Mouse (Mus musculus): Measurements from ENCODE around the gene Pygo1.

Gene Pygo1

GRCm38 (mm10) chr9:72925021-72925934 is at the start of gene Pygo1:
Gene Pygo1 (plus strand): TSS chr9:72925645.
- DNase-seq = peak; percentile 33

- DNase-seq = no peak
These were observed 49.6 kb upstream of the Pygo1 start for GRCm38 (mm10) chr9:72875878-72876277.

GRCm38 (mm10) chr9:72877905-72878304 is 47.5 kb upstream of the Pygo1 start:
- no peak for DNase-seq

GRCm38 (mm10) chr9:72878656-72879055 is 46.8 kb upstream of the Pygo1 start:
- no peak for DNase-seq

GRCm38 (mm10) chr9:72879601-72880000 is 45.8 kb upstream of the Pygo1 start:
- no peak for DNase-seq

GRCm38 (mm10) chr9:72880225-72880960 is 45.1 kb upstream of the Pygo1 start:
- DNase-seq = peak in 1 of 2 experiments; percentile 17

GRCm38 (mm10) chr9:72881026-72881768 is 44.2 kb upstream of the Pygo1 start:
- peak; percentile 30 to 56 for DNase-seq

- DNase-seq = peak; percentile 11 to 35
These were observed 41.5 kb upstream of the Pygo1 start for GRCm38 (mm10) chr9:72883940-72884339.

- no peak for DNase-seq
These were observed 35.7 kb upstream of the Pygo1 start for GRCm38 (mm10) chr9:72889777-72890176.

- no peak for DNase-seq
These were observed 34.9 kb upstream of the Pygo1 start for GRCm38 (mm10) chr9:72890499-72891085.

GRCm38 (mm10) chr9:72892761-72893160 is 32.7 kb upstream of the Pygo1 start:
- DNase-seq = no peak

GRCm38 (mm10) chr9:72894796-72895352 is 30.6 kb upstream of the Pygo1 start:
- no peak for DNase-seq

- DNase-seq = peak in 1 of 2 experiments; percentile 9
These were observed 23.4 kb upstream of the Pygo1 start for GRCm38 (mm10) chr9:72902057-72902456.

GRCm38 (mm10) chr9:72902611-72903010 is 22.8 kb upstream of the Pygo1 start:
- no peak for DNase-seq

GRCm38 (mm10) chr9:72906693-72907103 is 18.7 kb upstream of the Pygo1 start:
- DNase-seq = no peak

- DNase-seq = no peak
These were observed 14.1 kb upstream of the Pygo1 start for GRCm38 (mm10) chr9:72911381-72911780.

GRCm38 (mm10) chr9:72913551-72913950 is 11.9 kb upstream of the Pygo1 start:
- DNase-seq = no peak

- no peak for DNase-seq
These were observed 9.7 kb upstream of the Pygo1 start for GRCm38 (mm10) chr9:72915728-72916127.

GRCm38 (mm10) chr9:72923068-72923467 is 2.4 kb upstream of the Pygo1 start:
- peak in 1 of 2 experiments; percentile 28 for DNase-seq

GRCm38 (mm10) chr9:72925935-72926258 is 452 bp downstream of the Pygo1 start:
- DNase-seq = no peak

- no peak for DNase-seq
These were observed 5.8 kb downstream of the Pygo1 start for GRCm38 (mm10) chr9:72931166-72931790.

- DNase-seq = no peak
These were observed 9.9 kb downstream of the Pygo1 start for GRCm38 (mm10) chr9:72935309-72935708.
